Mouse (Mus musculus): Measurements from ENCODE around the gene Cd36.

DNA sequence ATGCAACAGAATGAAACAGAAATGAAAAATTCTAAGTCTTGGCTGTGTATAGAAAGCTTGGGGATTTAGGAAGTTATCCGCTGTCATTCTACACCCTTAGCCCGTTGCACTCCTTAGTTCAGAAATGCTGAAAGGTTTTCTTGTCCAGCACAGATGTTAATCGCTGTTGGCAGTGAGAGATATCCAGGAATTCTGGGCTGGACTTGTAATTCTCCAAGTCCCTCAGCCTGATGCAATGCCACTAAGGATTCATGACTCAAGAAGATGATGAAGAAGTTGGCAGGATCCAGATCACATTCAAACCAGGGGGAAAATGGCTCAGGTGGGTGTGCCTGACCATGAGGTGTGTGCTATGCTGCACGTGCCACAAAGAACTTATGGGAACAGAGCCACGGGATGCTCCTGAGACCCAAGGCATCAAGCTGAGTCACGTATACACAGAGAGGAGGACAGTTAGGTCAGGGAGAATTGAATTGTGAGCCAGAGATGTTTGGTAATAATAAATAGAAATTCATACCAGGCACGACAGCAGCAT is 135.1 kb downstream of the Cd36 start:
- TF ChIP-seq FLI1 (IDR thresholded peaks at IDR 0.05; ENCODE audit: low read length): no peak
- TF ChIP-seq GATA1 (IDR thresholded peaks at IDR 0.05; ENCODE audit: borderline replicate concordance, low read length): no peak

All from megakaryocyte, embryonic 14.5 days (primary cell).